Mouse (Mus musculus) liver, adult 10 weeks (tissue): ENCODE results near the gene Amz2. TPM values are rescaled to one million over a fixed set of nuclear protein-coding genes. Genes with fewer than 3 reads are reported as not detected.

Experiments
- polyA plus RNA-seq: library from polyadenylated mRNA; stranded (reverse); fragments of 350-450 nt; fragmentation: Illumina TruSeq; extraction: RNeasy Lipid Tissue Mini Kit (QIAGEN cat#74804); gene quantifications from one replicate; pipeline ENCODE4 v1.2.3, GENCODE M21; 2014; ENCODE audit warnings: low read depth, low replicate concordance

The Amz2 gene
- polyA plus RNA-seq: 15.0 TPM

GRCm38 (mm10) chr11:109425392-109426271 lies at the start of gene Amz2:
Gene Amz2 (plus strand): TSS chr11:109425946.

GRCm38 (mm10) chr11:109413617-109414016 lies 12.1 kb upstream of the Amz2 start, which contains the start of gene 9930022D16Rik:
Gene 9930022D16Rik (plus strand): TSS chr11:109413917.

GRCm38 (mm10) chr11:109473171-109474085 lies 47.7 kb downstream of the Amz2 start, which contains the start of the genes Arsg and Slc16a6:
Gene Arsg (plus strand): TSS chr11:109473374.
Gene Slc16a6 (minus strand): TSS chr11:109473598.

Other genes with a start within 250 kb of the Amz2 start
- not detected for gene Rgs9, start 127.8 kb upstream of the Amz2 start, polyA plus RNA-seq
- 16.0 TPM for gene Gna13, start 63.1 kb upstream of the Amz2 start, polyA plus RNA-seq
- gene 9930022D16Rik, start 12.0 kb upstream of the Amz2 start, polyA plus RNA-seq: not detected
- 6.0 TPM for gene Arsg, start 47.4 kb downstream of the Amz2 start, polyA plus RNA-seq
- 5.9 TPM for gene Slc16a6, start 47.7 kb downstream of the Amz2 start, polyA plus RNA-seq
- gene Wipi1, start 186.0 kb downstream of the Amz2 start, polyA plus RNA-seq: 10.5 TPM
- 109 TPM for gene Prkar1a, start 223.5 kb downstream of the Amz2 start, polyA plus RNA-seq